Mouse (Mus musculus) midbrain, embryonic 15.5 days (tissue): ENCODE measurements around the gene Gm17364. TPM values are rescaled to one million over a fixed set of nuclear protein-coding genes. Genes with fewer than 3 reads are reported as not detected.

Experiments
- ATAC-seq: fragments of 200-750 bp; cut with Nextera tagmentation; replicated peaks from 2 replicates; pipeline ENCODE4 v1.8.0; 2017; ENCODE audit warnings: moderate TSS enrichment
- H3K27ac ChIP-seq: fragments of 300-500 bp; sonication (generic); 2 replicates; pipeline ENCODE4 v1.5.1; 2015; ENCODE audit warnings: mild to moderate bottlenecking, inconsistent platforms
- H3K27me3 ChIP-seq: fragments of 300-500 bp; sonication (generic); replicated peaks from 2 replicates; pipeline ENCODE4 v1.6.1; 2015; ENCODE audit warnings: inconsistent platforms
- H3K36me3 ChIP-seq: fragments of 300-500 bp; sonication (generic); replicated peaks from 2 replicates; pipeline ENCODE4 v1.6.1; 2015; ENCODE audit warnings: inconsistent platforms
- H3K4me1 ChIP-seq: fragments of 300-500 bp; sonication (generic); 2 replicates; pipeline ENCODE4 v1.6.1; 2015; ENCODE audit warnings: inconsistent platforms
- H3K4me2 ChIP-seq: fragments of 300-500 bp; sonication (generic); 2 replicates; pipeline ENCODE4 v1.6.1; 2015; ENCODE audit warnings: inconsistent platforms, mild to moderate bottlenecking, moderate library complexity
- H3K4me3 ChIP-seq: fragments of 300-500 bp; sonication (generic); 2 replicates; pipeline ENCODE4 v1.5.1; 2015; ENCODE audit warnings: mild to moderate bottlenecking, inconsistent platforms
- H3K9ac ChIP-seq: fragments of 300-500 bp; sonication (generic); 2 replicates; pipeline ENCODE4 v1.6.1; 2015; ENCODE audit warnings: mild to moderate bottlenecking, inconsistent platforms
- H3K9me3 ChIP-seq: fragments of 300-500 bp; sonication (generic); 2 replicates; pipeline ENCODE4 v1.6.1; 2016; ENCODE audit warnings: inconsistent platforms
- WGBS: fragments of 180-500 bp; shearing (Covaris S2); methylation state at CpG from one replicate; pipeline ENCODE4 v1.1.7; 2015; ENCODE audit warnings: mixed read lengths; 5-methylcytosine and 5-hydroxymethylcytosine counted together
- polyA plus RNA-seq: library from polyadenylated mRNA; unstranded; fragments of >200 nt; fragmentation: Nextera tagmentation; extraction: Ambion mirVana; gene quantifications from 2 replicates; pipeline ENCODE4 v1.2.1, GENCODE M21; 2015

Gm17364 gene
- polyA plus RNA-seq, 1 experiment from 2014 or later: not detected

GRCm38 (mm10) chr13:41232209-41232608 is 41.6 kb downstream of the Gm17364 start:
- H3K4me2 ChIP-seq: no peak overlapping the region
- no peaks in the 10 kb centered on the region for H3K36me3 ChIP-seq
- no peak overlapping the region for H3K4me3 ChIP-seq
- 95% methylated on average over 15 of the region's 15 CpGs for WGBS
- no peaks in the 10 kb centered on the region for H3K27me3 ChIP-seq
- no peak overlapping the region for H3K9ac ChIP-seq
- no peak overlapping the region for H3K27ac ChIP-seq
- no peak for ATAC-seq
- no peaks in the 10 kb centered on the region for H3K4me1 ChIP-seq
- H3K9me3 ChIP-seq: no peaks in the 10 kb centered on the region

- H3K27ac ChIP-seq: no peak overlapping the region
- no peaks in the 10 kb centered on the region for H3K4me1 ChIP-seq
- H3K4me2 ChIP-seq: no peak overlapping the region
- 87% methylated on average over 12 of the region's 12 CpGs for WGBS
- no peaks in the 10 kb centered on the region for H3K27me3 ChIP-seq
- H3K4me3 ChIP-seq: no peak overlapping the region
- no peak for ATAC-seq
- H3K9me3 ChIP-seq: no peaks in the 10 kb centered on the region
- no peak overlapping the region for H3K9ac ChIP-seq
- H3K36me3 ChIP-seq: no peaks in the 10 kb centered on the region
Measured at GRCm38 (mm10) chr13:41231389-41231983, 42.3 kb downstream of the Gm17364 start.

GRCm38 (mm10) chr13:41230256-41230655 is 43.5 kb downstream of the Gm17364 start:
- no peaks in the 10 kb centered on the region for H3K9me3 ChIP-seq
- no peak overlapping the region for H3K4me2 ChIP-seq
- H3K27me3 ChIP-seq: no peaks in the 10 kb centered on the region
- no peak for ATAC-seq
- H3K36me3 ChIP-seq: no peaks in the 10 kb centered on the region
- H3K4me1 ChIP-seq: no peaks in the 10 kb centered on the region
- H3K4me3 ChIP-seq: no peak overlapping the region
- 84% methylated on average over 5 of the region's 5 CpGs for WGBS
- no peak overlapping the region for H3K27ac ChIP-seq
- no peak overlapping the region for H3K9ac ChIP-seq

- H3K4me3 ChIP-seq: no peak overlapping the region
- H3K27ac ChIP-seq: no peak overlapping the region
- H3K27me3 ChIP-seq: no peaks in the 10 kb centered on the region
- no peaks in the 10 kb centered on the region for H3K4me1 ChIP-seq
- H3K36me3 ChIP-seq: no peaks in the 10 kb centered on the region
- no peak for ATAC-seq
- no peak overlapping the region for H3K4me2 ChIP-seq
- WGBS: 94% methylated on average over 5 of the region's 5 CpGs
- H3K9ac ChIP-seq: no peak overlapping the region
- no peaks in the 10 kb centered on the region for H3K9me3 ChIP-seq
Measured at GRCm38 (mm10) chr13:41228060-41228459, 45.7 kb downstream of the Gm17364 start.

DNA sequence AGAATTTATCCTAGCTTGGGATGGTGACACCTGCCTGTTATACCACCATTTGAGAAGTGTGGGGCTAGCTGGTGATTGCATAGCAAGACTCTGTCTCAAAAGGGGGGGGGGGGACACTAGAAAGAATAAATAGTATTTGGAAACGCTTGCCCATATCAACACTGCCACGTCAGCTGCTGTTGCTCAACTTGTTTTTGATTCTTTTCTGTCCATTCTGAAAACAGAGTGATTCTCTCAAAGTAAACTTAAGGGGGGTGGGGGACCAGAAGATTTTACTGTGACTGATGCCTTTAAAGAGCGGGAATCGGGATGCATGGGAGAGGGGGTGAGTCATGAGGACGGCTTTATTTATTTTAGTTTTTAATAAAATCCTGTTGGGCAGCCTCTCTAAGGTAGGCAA is 47.3 kb downstream of the Gm17364 start:
- Histone ChIP-seq H3K9me3 (no peaks in the 10 kb centered on the region), H3K4me3 (no peak overlapping the region), H3K4me1 (no peaks in the 10 kb centered on the region), H3K27me3 (no peaks in the 10 kb centered on the region), H3K4me2 (no peak overlapping the region), H3K27ac (no peak overlapping the region), H3K36me3 (no peaks in the 10 kb centered on the region), H3K9ac (no peak overlapping the region)
- 91% methylated on average over 5 of the region's 5 CpGs for WGBS
- ATAC-seq: no peak

Other genes starting within 250 kb of the Gm17364 start
- gene Mak, start 194.3 kb downstream of the Gm17364 start, polyA plus RNA-seq: 1.8 and 2.2 TPM in 2 replicates
- not detected in 2 replicates for gene Gcm2, start 162.9 kb downstream of the Gm17364 start, polyA plus RNA-seq
- gene Sycp2l, start 159.7 kb downstream of the Gm17364 start, polyA plus RNA-seq: not detected in 2 replicates
- 40.0 and 43.4 TPM in 2 replicates for gene Elovl2, start 53.6 kb downstream of the Gm17364 start, polyA plus RNA-seq
- 24.9 and 25.3 TPM in 2 replicates for gene Smim13, start 24.1 kb downstream of the Gm17364 start, polyA plus RNA-seq
- gene Nedd9, start 213.4 kb upstream of the Gm17364 start, polyA plus RNA-seq: 13.3 and 16.5 TPM in 2 replicates